Mouse (Mus musculus) liver, postnatal 0 days (tissue): ENCODE data around the gene Tnpo3.
"Not testable (repeated sequence)": the region's sequence is repeated elsewhere in the genome, so short reads cannot be mapped to it uniquely, and the experiment has no call there.

ENCODE experiments used
- CTCF ChIP-seq: sonication (generic); IDR thresholded peaks from 2 replicates; pipeline ENCODE4 v1.5.1; 2016; ENCODE audit warnings: antibody characterized with exemption, low read depth
- EP300 ChIP-seq: IDR thresholded peaks from 2 replicates; pipeline ENCODE4 v1.6.1; 2016; ENCODE audit warnings: antibody characterized with exemption, low read depth, mild to moderate bottlenecking

DNA sequence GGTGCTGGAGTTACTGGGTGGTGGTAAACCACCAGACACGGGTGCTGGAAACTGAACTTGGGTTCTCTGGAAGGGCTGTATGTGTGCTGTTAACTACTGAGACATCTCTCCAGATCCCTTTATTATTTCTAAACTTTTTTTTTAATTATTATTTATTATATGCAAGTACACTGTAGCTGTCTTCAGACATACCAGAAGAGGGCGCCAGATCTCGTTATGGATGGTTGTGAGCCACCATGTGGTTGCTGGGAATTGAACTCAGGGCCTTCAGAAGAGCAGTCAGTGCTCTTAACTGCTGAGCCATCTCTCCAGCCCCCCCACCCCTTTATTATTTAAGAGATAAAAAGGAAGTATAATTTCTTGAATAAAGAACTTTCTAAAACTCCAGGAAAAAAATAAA lies 33.3 kb downstream of the Tnpo3 start:
- peak; percentile 28; the same call in 1 of the 2 replicates for TF ChIP-seq CTCF
- not testable (repeated sequence) for TF ChIP-seq EP300
